Mouse (Mus musculus) monocyte, adult 5-6 weeks (primary cell): ENCODE measurements at regions not wholly inside any gene's neighbourhood (a gene's known extent, or its start where the extent isn't known, plus 50 kb on each side); places are given as distances from the start of the nearest gene placed in this dataset.
"Not testable (repeated sequence)": the region's sequence is repeated elsewhere in the genome, so short reads cannot be mapped to it uniquely, and the experiment has no call there.

ENCODE experiments used
- ATAC-seq: fragments of 153-309, 156-312 bp; replicated peaks from 2 replicates; pipeline ENCODE4 v1.8.0; 2017; ENCODE audit warnings: mild to moderate bottlenecking; ENCODE audit not compliant: low TSS enrichment, insufficient number of reproducible peaks, severe bottlenecking, poor library complexity, low FRiP score

- ATAC-seq, result no peak
Observed at GRCm38 (mm10) chr13:52108349-52108921, 262.0 kb downstream of the Gadd45g start.

- ATAC-seq, result no peak
Observed at GRCm38 (mm10) chr13:52109039-52109759, 262.7 kb downstream of the Gadd45g start.

GRCm38 (mm10) chr13:52110750-52111149, 264.3 kb downstream of the Gadd45g start:
- no peak for ATAC-seq

- no peak for ATAC-seq
Observed at GRCm38 (mm10) chr13:52113549-52113948, 267.1 kb downstream of the Gadd45g start.

GRCm38 (mm10) chr13:52114431-52114830, 268.0 kb downstream of the Gadd45g start:
- ATAC-seq, result no peak

GRCm38 (mm10) chr13:52114962-52115361, 268.5 kb downstream of the Gadd45g start:
- no peak for ATAC-seq

GRCm38 (mm10) chr13:52116241-52116640, 269.8 kb downstream of the Gadd45g start:
- no peak for ATAC-seq

GRCm38 (mm10) chr13:52116756-52117155, 270.3 kb downstream of the Gadd45g start:
- ATAC-seq, result no peak

- ATAC-seq, result no peak
Observed at GRCm38 (mm10) chr13:52120795-52121194, 274.3 kb downstream of the Gadd45g start.

GRCm38 (mm10) chr13:52125037-52125436, 278.6 kb downstream of the Gadd45g start:
- no peak for ATAC-seq

- ATAC-seq, result no peak
Observed at GRCm38 (mm10) chr13:52127751-52128150, 281.3 kb downstream of the Gadd45g start.

GRCm38 (mm10) chr13:52129466-52129865, 283.0 kb downstream of the Gadd45g start:
- no peak for ATAC-seq

- no peak for ATAC-seq
Observed at GRCm38 (mm10) chr13:52133202-52133601, 286.7 kb downstream of the Gadd45g start.

GRCm38 (mm10) chr13:52138331-52138945, 292.0 kb downstream of the Gadd45g start:
- no peak for ATAC-seq

GRCm38 (mm10) chr13:52139140-52139809, 292.8 kb downstream of the Gadd45g start:
- no peak for ATAC-seq

- ATAC-seq, result no peak
Observed at GRCm38 (mm10) chr13:52140221-52140620, 293.7 kb downstream of the Gadd45g start.

GRCm38 (mm10) chr13:52144066-52144465, 297.6 kb downstream of the Gadd45g start:
- not testable (repeated sequence) for ATAC-seq

GRCm38 (mm10) chr13:52145926-52146325, 299.4 kb downstream of the Gadd45g start:
- no peak for ATAC-seq

- ATAC-seq, result no peak
Observed at GRCm38 (mm10) chr13:52150281-52150680, 303.8 kb downstream of the Gadd45g start.

GRCm38 (mm10) chr13:52151777-52152176, 305.3 kb downstream of the Gadd45g start:
- ATAC-seq, result no peak
